Mouse (Mus musculus) ES-Bruce4 (cell line): ENCODE measurements around the gene Sec1. TPM values are rescaled to one million over a fixed set of nuclear protein-coding genes. Genes with fewer than 3 reads are reported as not detected.

Source experiments
- H3K27ac ChIP-seq: 2 replicates; pipeline ENCODE4 v1.5.1; 2012; ENCODE audit warnings: low read length, inconsistent platforms; ENCODE audit not compliant: insufficient read depth
- H3K27me3 ChIP-seq: 2 replicates; pipeline ENCODE4 v1.6.1; 2012; ENCODE audit warnings: mild to moderate bottlenecking, low read length, inconsistent platforms; ENCODE audit not compliant: control insufficient read depth, poor library complexity, insufficient read depth, severe bottlenecking
- H3K36me3 ChIP-seq: 2 replicates; pipeline ENCODE4 v1.6.1; 2012; ENCODE audit warnings: inconsistent platforms, mild to moderate bottlenecking, low read length, moderate library complexity; ENCODE audit not compliant: control insufficient read depth, poor library complexity, insufficient read depth, severe bottlenecking
- H3K4me1 ChIP-seq: one replicate; pipeline ENCODE4 v1.8.1; 2011; ENCODE audit warnings: low read length; ENCODE audit not compliant: control insufficient read depth, insufficient read depth
- H3K4me3 ChIP-seq: 2 replicates; pipeline ENCODE4 v1.5.1; 2011; ENCODE audit warnings: low read depth, mild to moderate bottlenecking, low read length
- H3K9ac ChIP-seq: 2 replicates; pipeline ENCODE4 v1.6.1; 2012; ENCODE audit warnings: low read depth, mild to moderate bottlenecking, inconsistent platforms; ENCODE audit not compliant: poor library complexity, severe bottlenecking
- H3K9me3 ChIP-seq: replicated peaks from 2 replicates; pipeline ENCODE4 v1.6.1; 2012; ENCODE audit warnings: mild to moderate bottlenecking, low read length, inconsistent platforms; ENCODE audit not compliant: control insufficient read depth, poor library complexity, insufficient read depth, severe bottlenecking
- CTCF ChIP-seq: IDR thresholded peaks from one replicate; pipeline ENCODE4 v1.8.1; 2011; ENCODE audit warnings: low read depth, low read length
- EP300 ChIP-seq: IDR thresholded peaks from 2 replicates; pipeline ENCODE4 v1.6.1; 2011; ENCODE audit warnings: low read depth, low read length; ENCODE audit not compliant: insufficient read depth
- POLR2A ChIP-seq: IDR thresholded peaks from one replicate; pipeline ENCODE4 v1.8.1; 2011; ENCODE audit warnings: low read length; ENCODE audit not compliant: insufficient read depth
- polyA plus RNA-seq: library from polyadenylated mRNA; stranded (reverse); fragments of >200 nt; gene quantifications from 2 replicates; pipeline ENCODE4 v1.2.4, GENCODE M21; 2011; ENCODE audit warnings: low read depth; ENCODE audit not compliant: missing spikeins, insufficient read depth, insufficient read length

Gene Sec1
- polyA plus RNA-seq, 1 experiment: 1.4 TPM

- H3K4me1 ChIP-seq: no peaks in the 10 kb centered on the region
- no peak overlapping the region for H3K9ac ChIP-seq
- no peak overlapping the region for H3K4me3 ChIP-seq
- TF ChIP-seq EP300: no peak
- TF ChIP-seq CTCF: no peak
- no peaks in the 10 kb centered on the region for H3K27me3 ChIP-seq
- no peak overlapping the region for H3K27ac ChIP-seq
- no peaks in the 10 kb centered on the region for H3K9me3 ChIP-seq
- no peaks in the 10 kb centered on the region for H3K36me3 ChIP-seq
These were observed 44.9 kb downstream of the Sec1 start for GRCm38 (mm10) chr7:45649351-45649750.

GRCm38 (mm10) chr7:45646671-45647070 is 47.5 kb downstream of the Sec1 start:
- Histone ChIP-seq H3K4me1 (no peaks in the 10 kb centered on the region), H3K27ac (no peak overlapping the region), H3K9ac (no peak overlapping the region), H3K4me3 (no peak overlapping the region), H3K36me3 (no peaks in the 10 kb centered on the region), H3K27me3 (no peaks in the 10 kb centered on the region), H3K9me3 (no peaks in the 10 kb centered on the region)
- TF ChIP-seq POLR2A (no peak), EP300 (no peak), CTCF (no peak)

GRCm38 (mm10) chr7:45645591-45645971 is 48.6 kb downstream of the Sec1 start:
- no peak overlapping the region for H3K27ac ChIP-seq
- no peaks in the 10 kb centered on the region for H3K4me1 ChIP-seq
- no peak overlapping the region for H3K4me3 ChIP-seq
- TF ChIP-seq CTCF: no peak
- no peak for TF ChIP-seq EP300
- no peak for TF ChIP-seq POLR2A
- no peak overlapping the region for H3K9ac ChIP-seq
- no peaks in the 10 kb centered on the region for H3K36me3 ChIP-seq
- H3K9me3 ChIP-seq: no peaks in the 10 kb centered on the region
- H3K27me3 ChIP-seq: no peaks in the 10 kb centered on the region

- Histone ChIP-seq H3K27me3 (no peaks in the 10 kb centered on the region), H3K4me3 (no peak overlapping the region), H3K9me3 (no peaks in the 10 kb centered on the region), H3K4me1 (no peaks in the 10 kb centered on the region), H3K36me3 (no peaks in the 10 kb centered on the region), H3K27ac (no peak overlapping the region), H3K9ac (peak overlapping the region; percentile 19)
- TF ChIP-seq CTCF (no peak), POLR2A (no peak), EP300 (no peak)
These were observed 49.2 kb downstream of the Sec1 start for GRCm38 (mm10) chr7:45644872-45645590.

GRCm38 (mm10) chr7:45644183-45644582 is 50.0 kb downstream of the Sec1 start:
- H3K4me1 ChIP-seq: no peaks in the 10 kb centered on the region
- TF ChIP-seq POLR2A (peak; percentile 17), EP300 (no peak), CTCF (no peak)
- H3K36me3 ChIP-seq: no peaks in the 10 kb centered on the region
- no peaks in the 10 kb centered on the region for H3K9me3 ChIP-seq
- peak overlapping the region; percentile 21 for H3K27ac ChIP-seq
- peak overlapping the region; percentile 66 for H3K4me3 ChIP-seq
- no peaks in the 10 kb centered on the region for H3K27me3 ChIP-seq
- H3K9ac ChIP-seq: peak overlapping the region; percentile 19; the same call in 1 of the 2 replicates

- H3K4me3 ChIP-seq: peak overlapping the region; percentile 68
- no peaks in the 10 kb centered on the region for H3K9me3 ChIP-seq
- TF ChIP-seq POLR2A (peak; percentile 85), EP300 (no peak), CTCF (no peak)
These were observed 50.6 kb downstream of the Sec1 start for GRCm38 (mm10) chr7:45643441-45644178.

More at GRCm38 (mm10) chr7:45643441-45644178, 50.6 kb downstream of the Sec1 start:
- Histone ChIP-seq H3K27ac (peak overlapping the region; percentile 31), H3K4me1 (no peaks in the 10 kb centered on the region), H3K27me3 (no peaks in the 10 kb centered on the region), H3K9ac (peak overlapping the region; percentile 63), H3K36me3 (no peaks in the 10 kb centered on the region)
